Mouse (Mus musculus) adrenal gland, adult 8-10 months (tissue): ENCODE results near the gene Ptpn11. TPM values are rescaled to one million over a fixed set of nuclear protein-coding genes. Genes with fewer than 3 reads are reported as not detected.
"Not testable (repeated sequence)": the region's sequence is repeated elsewhere in the genome, so short reads cannot be mapped to it uniquely, and the experiment has no call there.

Source experiments
- DNase-seq: peaks from one replicate; pipeline ENCODE4 v3.0.0; 2022
- total RNA-seq, 4 experiments: library from RNA; stranded (reverse); gene quantifications; 2 replicates each; pipeline ENCODE4 v1.2.4; 2022

Ptpn11 gene
- total RNA-seq, 4 experiments from 2014 or later: 101 to 141 (median 124) TPM

DNA sequence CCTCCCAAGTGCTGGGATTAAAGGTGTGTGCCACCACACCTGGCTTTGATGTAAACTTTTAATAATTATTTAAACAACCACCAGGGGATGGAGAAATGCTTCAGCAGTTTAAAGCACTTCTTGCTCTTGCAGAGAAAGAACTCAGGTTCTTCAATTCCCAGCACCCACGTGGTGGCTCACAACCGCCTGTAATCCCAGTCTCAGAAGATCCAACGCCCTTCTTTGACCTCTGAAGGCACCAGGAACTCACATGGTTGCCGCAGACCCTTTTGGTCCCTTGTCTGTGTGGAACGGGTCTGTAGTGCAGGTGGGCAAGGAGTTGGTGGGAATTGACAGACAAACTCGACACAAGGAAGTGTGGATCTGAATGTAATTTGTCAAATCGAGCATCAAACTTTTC lies 23.5 kb upstream of the Ptpn11 start:
- DNase-seq: no peak

DNA sequence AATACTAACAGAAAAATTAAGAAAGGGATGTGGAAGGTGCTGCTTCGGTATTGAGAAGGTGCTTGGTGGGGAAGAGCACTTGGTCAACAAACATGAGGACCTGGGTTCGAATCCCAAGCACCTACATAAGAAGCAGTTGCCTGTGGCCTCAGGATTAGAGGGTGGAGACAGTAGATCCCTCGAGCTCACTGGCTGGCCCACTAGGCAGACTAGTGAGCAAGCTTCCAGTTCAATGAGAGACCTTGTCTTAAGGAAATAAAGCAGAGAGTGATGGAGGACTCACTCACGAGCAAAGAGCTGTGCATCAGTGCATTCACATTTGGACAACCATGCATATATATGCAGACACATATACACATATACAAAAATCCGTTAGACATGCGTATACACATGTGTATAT lies 20.9 kb upstream of the Ptpn11 start:
- DNase-seq: no peak

DNA sequence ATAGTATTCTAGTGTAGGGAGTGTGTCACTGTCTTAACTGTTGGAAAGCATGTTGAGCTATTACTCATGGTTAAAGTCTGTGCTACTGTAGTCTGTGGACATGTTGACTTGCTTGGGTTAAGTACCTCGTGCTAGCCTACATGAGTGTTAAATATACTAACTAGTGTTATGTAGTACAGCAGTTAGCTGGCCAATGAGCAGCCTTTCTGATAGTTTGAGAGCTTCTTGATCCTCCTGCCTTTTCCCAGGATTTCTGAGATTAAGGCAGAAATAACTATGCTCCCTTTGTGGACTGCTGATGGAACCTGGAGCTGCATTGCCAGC lies 19.4 kb upstream of the Ptpn11 start:
- DNase-seq: no peak

DNA sequence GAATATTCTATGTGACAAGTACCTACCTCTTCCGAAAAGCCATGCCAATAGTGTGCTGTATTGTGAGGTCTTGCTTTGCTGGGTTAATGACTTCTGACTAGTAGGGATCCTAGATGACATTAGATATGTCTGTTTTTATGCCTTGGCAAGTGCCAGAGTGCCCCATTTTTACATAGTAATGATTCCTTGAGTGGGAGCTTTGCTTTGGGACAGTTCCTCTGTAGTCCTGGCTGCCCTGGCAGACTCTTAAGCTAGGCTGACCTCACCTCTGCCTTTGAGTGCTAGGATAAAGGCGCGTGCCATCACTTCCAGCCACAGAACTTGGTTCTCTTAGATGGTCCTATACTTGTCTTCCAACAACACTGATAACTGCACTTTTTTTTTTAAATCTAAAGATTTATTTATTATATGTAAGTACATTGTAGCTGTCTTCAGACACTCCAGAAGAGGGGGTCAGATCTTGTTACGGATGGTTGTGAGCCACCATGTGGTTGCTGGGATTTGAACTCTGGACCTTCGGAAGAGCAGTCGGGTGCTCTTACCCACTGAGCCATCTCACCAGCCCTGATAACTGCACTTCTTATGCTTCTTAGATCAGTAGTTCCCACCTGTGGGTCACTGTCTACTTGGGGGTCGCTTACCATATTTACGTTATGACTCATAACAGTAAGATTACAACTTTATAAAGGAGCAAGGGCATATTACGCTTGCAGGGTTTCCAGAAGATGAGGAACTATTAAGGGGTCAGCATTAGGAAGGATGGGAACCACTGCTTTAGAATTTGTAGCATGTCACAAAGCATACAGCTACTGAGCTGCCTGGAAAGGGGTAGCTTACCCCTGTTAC lies 18.8 kb upstream of the Ptpn11 start:
- DNase-seq: no peak

DNA sequence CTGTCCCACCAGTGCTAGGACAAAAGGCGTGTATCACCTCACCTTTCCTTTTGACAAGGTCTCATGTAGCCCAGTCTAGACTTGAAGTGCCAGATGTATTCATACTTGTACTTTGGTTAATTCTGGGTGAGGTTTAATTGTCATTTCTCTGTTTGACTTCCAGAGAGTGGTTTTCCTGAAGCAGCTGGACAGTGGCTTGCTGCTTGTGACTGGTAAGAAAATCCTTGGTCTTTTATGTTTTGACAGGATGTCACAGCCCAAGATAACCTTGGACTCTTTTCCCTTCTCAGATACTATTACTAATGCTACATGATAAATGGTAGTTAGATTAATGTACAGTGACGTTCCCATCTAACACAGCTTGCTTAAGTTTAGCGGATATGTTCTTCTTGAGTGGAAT lies 15.8 kb upstream of the Ptpn11 start:
- no peak for DNase-seq

DNA sequence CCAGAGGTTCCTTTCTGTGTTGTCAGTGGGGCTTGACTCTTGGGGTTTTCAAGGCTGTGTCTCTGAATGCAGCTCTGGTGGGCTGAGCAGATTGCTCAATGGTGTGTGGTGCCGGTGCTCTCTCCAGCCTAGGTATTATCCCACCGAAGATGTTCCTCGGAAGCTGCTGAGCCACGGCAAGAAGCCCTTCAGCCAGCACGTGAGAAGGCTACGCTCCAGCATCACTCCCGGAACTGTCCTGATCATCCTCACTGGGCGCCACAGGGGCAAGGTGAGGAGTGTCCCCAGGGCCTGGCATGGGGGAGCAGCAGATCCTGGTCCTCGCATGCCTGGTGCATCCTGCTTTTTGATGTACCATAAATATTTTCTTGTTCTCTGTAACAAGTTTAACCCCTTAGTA lies 15.3 kb upstream of the Ptpn11 start:
- no peak for DNase-seq

DNA sequence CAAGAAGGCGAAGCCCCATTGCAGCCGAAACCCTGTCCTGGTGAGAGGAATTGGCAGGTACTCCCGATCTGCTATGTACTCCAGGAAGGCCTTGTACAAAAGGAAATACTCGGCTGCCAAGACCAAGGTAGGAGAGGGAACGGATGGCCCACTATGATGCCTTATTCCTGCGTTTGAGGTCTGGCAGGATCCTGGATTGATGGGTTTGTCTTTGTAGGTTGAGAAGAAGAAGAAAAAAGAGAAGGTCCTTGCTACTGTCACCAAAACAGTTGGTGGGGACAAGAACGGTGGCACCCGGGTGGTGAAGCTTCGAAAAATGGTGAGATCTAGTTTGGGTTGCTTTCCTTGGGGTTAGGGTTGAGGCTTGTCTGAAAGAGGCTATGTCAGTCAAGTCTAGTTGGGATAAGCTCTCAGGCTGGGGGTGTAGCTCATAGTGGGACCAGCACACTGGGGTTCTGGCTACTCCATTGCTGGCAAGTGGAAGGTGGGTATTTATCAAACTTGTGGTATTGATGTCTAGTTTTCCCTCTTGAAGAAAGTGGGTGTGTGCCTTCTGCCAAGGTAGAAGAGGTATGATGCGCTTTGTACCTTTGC lies 14.4 kb upstream of the Ptpn11 start:
- DNase-seq: not testable (repeated sequence)

DNA sequence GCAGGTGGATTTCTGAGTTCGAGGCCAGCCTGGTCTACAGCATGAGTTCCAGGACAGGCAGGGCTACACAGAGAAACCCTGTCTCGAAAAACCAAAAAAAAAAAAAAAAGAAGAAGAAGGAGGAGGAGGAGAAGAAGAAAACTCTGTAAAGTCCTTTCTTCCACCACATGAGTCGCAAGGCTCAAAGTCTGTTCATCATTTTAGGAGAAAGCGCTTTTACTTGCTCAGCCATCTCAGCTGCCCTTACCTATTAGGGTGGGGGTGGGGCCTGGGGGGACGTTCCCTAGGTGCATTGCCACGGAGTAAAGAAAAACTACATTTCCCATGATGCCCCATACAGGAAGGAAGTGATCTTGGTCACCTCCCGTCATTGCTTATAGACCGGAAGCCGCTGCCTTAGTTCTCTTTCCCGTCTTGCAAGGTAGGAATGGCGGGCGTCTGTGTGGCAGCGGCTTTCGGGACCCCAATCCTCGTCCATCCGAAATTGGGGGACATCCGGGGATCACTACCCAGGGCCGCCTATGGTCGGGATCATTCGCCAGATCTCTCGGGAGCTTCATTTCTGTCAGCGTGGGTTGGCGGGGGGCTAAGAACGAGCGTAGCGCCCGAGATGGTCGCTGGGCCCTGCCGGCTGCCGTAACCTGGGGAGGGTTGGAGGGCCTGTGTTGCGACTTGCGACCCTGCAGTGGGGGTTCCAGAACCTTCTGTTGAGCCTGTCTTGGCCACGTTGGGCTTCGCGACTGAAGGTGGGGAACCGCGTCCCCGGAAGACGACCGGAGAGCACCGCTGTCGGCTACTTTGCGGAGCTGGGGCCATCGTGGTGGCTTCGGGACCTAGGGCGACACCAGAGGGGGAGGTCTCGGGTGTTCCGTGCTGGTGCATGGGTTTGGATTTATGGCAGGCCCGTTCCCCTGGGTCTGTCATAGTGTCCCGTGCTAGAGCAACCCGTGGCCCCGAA lies 13.2 kb upstream of the Ptpn11 start, which contains the start of gene Rpl6:
Gene Rpl6 (plus strand): TSS at position 350 of the 958 bp plus-strand sequence.
- peak; percentile 78 for DNase-seq

DNA sequence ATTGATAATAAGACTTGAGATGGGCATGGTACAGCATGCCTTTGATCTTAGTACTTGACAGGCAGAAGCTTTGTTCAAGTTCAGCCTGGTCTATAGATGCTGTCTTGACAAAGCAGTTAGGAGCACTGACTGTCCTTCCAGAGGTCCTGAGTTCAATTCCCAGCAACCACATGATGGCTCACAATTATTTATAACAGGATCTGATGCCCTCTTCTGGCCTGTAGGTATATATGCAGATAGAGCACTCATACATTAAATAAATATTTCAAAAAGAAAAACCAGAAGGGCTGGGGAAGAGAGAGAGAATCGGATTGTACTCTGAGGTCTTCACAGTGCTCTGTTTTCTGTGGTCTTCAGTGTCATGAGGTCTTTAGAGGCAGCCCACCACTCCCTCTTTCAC lies 11.3 kb upstream of the Ptpn11 start:
- no peak for DNase-seq

DNA sequence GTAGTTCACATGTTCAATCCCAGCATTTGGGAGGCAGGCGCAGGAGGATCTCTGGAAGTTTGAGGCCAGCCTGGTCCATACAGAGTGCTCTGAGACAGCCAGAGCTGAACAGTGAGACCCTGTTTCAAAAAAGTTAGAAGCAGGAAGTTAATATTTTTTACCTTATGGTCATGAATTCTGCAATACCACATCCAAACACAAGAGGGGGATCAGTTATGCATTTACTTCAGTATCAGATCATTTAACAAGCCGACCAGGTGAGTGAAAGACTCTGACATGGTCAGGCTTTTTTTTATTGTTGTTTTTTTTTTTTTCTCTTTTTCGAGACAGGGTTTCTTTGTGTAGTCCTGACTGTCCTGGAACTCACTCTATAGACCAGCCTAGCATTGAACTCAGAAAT lies 10.5 kb upstream of the Ptpn11 start:
- DNase-seq: no peak

DNA sequence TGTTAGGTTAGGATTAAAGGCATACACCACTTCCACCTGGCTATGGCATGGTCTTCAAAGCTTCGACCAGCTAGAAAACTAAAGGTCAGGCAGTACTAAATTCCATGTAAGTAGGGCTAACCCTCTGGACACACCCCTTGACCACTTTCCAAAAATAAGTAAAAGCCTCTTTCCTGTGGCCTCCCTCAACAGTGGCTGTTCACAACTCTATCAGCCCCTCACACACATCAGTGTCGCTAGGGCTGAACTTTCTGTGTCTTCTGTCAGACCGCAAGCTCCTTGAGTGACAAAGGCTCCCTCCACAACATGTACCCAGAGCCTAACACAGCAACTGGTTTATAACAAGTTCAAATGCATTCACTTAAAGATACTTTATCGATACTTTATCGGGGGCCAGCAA lies 7.2 kb upstream of the Ptpn11 start:
- DNase-seq: no peak

DNA sequence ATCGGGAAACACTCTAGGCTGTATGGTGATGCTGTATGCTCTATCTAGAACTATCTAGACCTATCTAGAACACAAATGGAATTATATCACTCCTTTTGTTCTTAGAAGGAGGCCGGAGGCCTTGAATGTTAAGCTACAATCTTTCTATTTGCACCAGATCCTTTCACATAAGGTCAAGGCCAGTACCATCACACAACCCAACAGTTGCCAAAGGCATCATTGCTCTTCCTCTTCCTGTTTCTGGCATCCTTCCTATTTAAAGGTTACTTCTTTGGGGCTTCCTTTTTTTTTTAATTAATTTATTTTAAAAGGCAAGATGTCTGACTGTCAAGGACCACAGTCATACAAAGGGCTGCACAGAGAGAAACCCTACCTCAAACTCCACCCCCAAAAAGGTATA lies 6.1 kb upstream of the Ptpn11 start:
- no peak for DNase-seq

DNA sequence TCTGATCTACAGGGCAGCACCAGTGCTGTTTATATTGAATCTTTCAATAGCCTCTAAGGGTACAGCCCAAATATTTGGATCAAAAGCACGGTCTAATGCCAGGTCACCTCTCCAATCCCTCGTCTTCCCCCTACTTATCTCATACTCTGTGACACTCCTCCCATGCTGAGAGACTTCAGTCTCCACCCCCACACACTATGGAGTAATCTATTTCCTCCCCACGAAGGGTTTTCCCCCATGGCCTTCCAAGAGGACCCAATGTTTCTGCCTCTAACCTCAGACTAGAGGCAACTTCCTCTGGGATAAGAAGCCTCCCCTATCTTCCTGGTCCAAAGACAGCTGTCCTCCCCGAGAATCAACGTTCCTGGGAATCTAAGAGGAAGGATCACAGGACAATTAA lies 5.6 kb upstream of the Ptpn11 start:
- DNase-seq: no peak

DNA sequence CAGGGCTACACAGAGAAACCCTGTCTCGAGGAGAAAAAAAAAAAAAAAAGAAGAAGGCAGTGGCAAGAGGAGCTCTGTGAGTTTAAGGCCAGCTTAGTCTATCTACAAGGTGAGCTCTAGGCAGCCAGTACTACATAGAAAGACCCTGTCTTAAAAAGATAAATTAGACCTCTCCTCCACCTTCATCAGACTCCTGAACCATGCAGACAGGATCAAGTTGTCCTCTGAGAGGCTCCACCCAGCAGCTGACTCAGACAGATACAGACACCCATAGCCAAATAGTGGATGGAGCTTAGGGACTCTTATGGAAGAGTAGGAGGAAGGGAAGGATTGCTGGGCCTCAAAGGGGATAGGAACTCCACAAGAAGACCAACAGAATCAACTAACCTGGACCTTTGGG lies 3.0 kb upstream of the Ptpn11 start:
- no peak for DNase-seq

DNA sequence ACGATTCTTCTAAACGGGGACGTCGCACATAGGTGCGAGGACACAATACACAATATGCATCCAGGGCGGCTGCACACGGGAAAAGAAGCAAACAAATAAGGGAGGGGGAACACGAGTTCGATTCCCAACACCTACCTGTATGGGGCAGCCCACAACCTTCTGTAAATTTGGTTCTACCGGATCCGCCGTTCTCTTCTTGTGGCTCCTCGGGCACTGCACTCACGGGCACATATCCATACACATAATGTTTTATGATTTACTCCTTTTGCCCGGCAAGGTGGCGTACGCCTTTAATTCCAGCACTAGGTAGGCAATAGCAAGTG lies 348 bp upstream of the Ptpn11 start:
- no peak for DNase-seq

DNA sequence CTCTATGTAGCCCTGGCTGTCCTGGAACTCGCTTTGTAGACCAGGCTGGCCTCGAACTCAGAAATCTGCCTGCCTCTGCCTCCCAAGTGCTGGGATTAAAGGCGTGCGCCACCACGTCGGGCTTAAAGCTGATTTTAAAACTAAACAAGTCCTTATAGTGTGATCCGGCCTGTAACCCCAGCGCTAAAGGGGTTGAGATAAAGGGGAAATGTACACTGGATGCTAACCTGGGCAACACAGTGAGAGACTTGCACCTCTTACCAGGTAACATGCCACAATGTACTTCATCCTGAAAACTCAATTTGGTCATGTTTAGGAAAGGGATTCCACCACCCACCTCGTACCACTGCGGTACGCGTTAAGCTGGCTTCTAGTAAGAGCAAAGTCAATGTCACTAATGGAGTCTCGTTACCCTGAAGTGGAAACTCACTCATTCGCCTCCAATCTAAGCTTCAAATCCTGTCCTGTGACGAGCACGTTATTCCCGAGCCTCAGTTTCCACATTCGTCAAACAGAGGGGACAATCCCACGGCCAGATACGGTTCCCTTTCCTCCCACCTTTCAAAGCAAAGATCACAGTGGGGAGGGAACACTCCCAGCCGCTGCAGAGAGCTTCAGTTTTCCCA lies 874 bp downstream of the Ptpn11 start:
- DNase-seq: no peak

DNA sequence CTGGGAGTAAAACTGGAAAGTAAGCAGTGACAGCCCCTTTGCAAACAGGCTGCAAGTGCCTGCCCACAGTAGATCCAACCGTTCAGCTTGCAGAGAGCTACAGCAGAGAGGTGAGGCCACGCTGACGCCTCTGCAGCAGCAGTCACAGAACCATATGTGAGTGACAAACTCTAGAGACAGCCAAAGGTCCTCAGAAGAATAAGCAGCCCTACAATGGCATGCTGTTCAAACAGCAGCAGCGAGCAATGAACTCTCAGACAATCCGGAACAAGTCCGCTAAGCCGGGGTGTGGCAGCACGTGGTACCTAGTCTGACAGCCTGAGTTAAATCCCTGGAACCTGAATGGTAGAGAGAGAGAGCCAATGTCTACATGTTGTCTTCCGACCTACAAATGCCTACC lies 2.0 kb downstream of the Ptpn11 start:
- DNase-seq: no peak

DNA sequence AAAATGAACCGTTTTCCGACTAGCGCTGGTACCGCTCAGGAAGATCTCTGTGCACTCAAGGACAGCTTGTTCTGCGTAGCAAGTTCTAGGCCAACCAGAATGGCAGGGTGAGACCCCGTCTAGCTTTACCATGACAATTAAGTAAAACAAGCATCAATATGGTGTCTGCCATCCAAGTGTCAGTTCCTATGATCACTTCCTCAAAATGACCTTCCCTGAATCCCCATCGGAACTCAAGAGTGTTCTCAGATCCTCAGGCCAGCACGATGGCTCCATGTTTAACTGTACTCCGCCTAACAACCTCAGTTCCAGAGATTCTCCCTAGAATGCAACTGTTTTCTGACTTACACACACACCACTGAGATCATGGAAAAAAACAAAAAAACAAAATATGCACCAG lies 2.9 kb downstream of the Ptpn11 start:
- no peak for DNase-seq

DNA sequence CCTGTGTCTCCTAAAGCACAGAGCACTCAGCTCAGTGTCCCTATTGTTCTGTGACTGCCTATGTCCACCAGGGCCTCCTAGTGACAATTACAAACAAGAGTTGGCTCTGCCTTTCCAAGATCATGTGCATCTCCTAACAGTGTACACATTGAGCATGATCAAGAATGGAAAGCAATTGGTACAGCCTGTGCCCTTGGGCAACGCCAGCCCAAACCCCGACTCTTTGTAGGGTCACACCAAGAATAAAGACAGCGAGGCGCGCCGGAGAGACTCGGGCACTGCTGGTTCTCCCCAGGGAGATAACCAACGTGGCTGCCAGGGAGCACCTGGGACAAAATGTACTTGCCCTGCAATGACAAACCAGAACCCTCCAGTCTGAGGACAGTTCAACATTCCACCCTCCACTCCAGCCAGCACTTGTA lies 3.6 kb downstream of the Ptpn11 start:
- no peak for DNase-seq

DNA sequence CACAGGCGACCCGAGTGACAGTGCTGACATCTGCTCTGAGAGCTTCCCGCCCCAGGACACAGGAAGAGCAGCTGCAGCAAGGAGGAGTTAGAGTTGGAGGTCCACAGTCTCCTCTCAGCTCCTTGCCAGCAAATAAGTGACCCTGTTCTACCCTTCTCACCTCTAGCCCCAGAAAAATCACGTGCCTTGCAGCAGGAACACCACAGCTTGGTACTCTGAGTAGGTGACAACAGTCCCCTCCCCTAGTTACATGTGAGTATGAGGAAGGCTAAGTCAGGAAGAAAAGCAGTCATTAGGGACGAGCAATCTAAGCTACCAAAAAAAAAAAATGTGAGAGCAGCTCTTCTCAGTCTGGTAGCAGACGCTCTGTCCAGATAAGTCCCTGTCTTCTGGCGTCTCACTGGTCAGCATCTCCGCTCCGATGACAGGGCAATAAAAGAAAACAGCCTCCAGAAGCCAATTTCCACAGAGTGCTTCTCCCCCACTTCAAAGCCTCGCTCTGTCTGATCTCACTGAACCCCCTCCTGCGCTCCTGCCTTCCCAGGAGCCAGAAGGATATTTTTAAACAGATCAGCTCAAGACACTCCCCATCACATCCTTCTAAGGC lies 6.1 kb downstream of the Ptpn11 start:
- DNase-seq: no peak

DNA sequence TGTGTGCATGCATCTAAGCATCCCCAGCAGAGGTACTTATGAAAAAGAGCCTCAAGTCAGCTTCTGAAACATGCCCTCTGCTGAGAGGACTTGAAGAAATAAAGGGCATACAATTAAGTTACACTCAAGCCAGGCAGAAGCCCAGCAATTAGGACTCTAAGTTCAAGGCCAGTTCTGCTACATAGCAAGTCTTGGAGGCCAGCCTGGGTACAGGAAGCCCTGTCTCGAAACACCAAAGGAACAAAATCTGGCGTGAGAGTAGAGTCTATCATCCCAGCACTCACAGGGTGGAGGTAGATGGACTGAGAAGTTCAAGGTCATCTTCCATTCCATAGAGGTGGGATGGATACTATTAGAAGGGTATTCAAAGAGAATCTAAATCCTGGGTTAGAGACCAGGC lies 6.8 kb downstream of the Ptpn11 start:
- DNase-seq: no peak

DNA sequence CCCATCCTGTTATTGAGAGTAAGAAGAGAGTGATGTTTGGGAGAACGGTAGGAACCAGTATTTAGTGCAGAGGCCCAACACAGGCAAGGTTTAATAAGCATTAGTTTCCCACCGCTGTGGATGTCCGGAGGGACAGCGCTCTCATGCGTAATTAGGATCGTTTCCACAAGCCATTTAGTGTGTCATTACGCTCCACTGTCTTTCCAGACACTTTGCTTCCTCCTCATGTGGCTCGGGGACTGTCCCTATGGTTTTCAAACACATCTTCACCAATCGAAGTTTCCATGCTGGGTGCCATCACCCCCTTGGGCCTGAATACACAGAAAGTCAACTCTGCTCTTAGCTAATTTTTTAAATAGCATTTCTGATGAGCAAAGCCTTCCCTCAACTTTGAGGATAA lies 7.9 kb downstream of the Ptpn11 start:
- no peak for DNase-seq
